Mouse (Mus musculus) liver, embryonic 16.5 days (tissue): ENCODE results near the gene Nxpe3. TPM values are rescaled to one million over a fixed set of nuclear protein-coding genes. Genes with fewer than 3 reads are reported as not detected.

Experiments used
- ATAC-seq: fragments of 200-750 bp; cut with Nextera tagmentation; 2 replicates; pipeline ENCODE4 v1.8.0; 2017; ENCODE audit warnings: low read depth, mild to moderate bottlenecking, moderate number of reproducible peaks, moderate library complexity
- H3K27ac ChIP-seq: fragments of 300-500 bp; sonication (generic); 2 replicates; pipeline ENCODE4 v1.5.1; 2014; ENCODE audit warnings: mild to moderate bottlenecking, low read length
- H3K27me3 ChIP-seq: fragments of 300-500 bp; sonication (generic); 2 replicates; pipeline ENCODE4 v1.6.1; 2014; ENCODE audit warnings: low read depth, low read length, mixed read lengths; ENCODE audit not compliant: control insufficient read depth, insufficient read depth
- H3K36me3 ChIP-seq: fragments of 300-500 bp; sonication (generic); 2 replicates; pipeline ENCODE4 v1.6.1; 2014; ENCODE audit warnings: mild to moderate bottlenecking; ENCODE audit not compliant: control insufficient read depth, insufficient read depth
- H3K4me1 ChIP-seq: fragments of 300-500 bp; sonication (generic); 2 replicates; pipeline ENCODE4 v1.6.1; 2014; ENCODE audit warnings: low read depth, low read length, mixed read lengths; ENCODE audit not compliant: control insufficient read depth
- H3K4me2 ChIP-seq: fragments of 300-500 bp; sonication (generic); 2 replicates; pipeline ENCODE4 v1.6.1; 2014; ENCODE audit warnings: low read depth, low read length, mixed read lengths
- H3K4me3 ChIP-seq: fragments of 300-500 bp; sonication (generic); 2 replicates; pipeline ENCODE4 v1.5.1; 2014; ENCODE audit warnings: low read depth, mild to moderate bottlenecking, low read length
- H3K9ac ChIP-seq: fragments of 300-500 bp; sonication (generic); 2 replicates; pipeline ENCODE4 v1.6.1; 2014; ENCODE audit warnings: low read depth, low read length
- H3K9me3 ChIP-seq: fragments of 300-500 bp; sonication (generic); replicated peaks from 2 replicates; pipeline ENCODE4 v1.6.1; 2016; ENCODE audit warnings: low read length; ENCODE audit not compliant: control insufficient read depth
- WGBS: fragments of 180-500 bp; shearing (Covaris S2); extraction: QIAGEN DNeasy Blood & Tissue Kit; methylation state at CpG from one replicate; pipeline ENCODE4 v1.1.7; 2014; ENCODE audit not compliant: insufficient replicate concordance; 5-methylcytosine and 5-hydroxymethylcytosine counted together
- polyA plus RNA-seq: library from polyadenylated mRNA; unstranded; fragments of >200 nt; fragmentation: Nextera tagmentation; extraction: Ambion mirVana; gene quantifications from 2 replicates; pipeline ENCODE4 v1.2.1, GENCODE M21; 2015

Gene Nxpe3
- 0.60 and 0.64 TPM in 2 replicates for polyA plus RNA-seq

DNA sequence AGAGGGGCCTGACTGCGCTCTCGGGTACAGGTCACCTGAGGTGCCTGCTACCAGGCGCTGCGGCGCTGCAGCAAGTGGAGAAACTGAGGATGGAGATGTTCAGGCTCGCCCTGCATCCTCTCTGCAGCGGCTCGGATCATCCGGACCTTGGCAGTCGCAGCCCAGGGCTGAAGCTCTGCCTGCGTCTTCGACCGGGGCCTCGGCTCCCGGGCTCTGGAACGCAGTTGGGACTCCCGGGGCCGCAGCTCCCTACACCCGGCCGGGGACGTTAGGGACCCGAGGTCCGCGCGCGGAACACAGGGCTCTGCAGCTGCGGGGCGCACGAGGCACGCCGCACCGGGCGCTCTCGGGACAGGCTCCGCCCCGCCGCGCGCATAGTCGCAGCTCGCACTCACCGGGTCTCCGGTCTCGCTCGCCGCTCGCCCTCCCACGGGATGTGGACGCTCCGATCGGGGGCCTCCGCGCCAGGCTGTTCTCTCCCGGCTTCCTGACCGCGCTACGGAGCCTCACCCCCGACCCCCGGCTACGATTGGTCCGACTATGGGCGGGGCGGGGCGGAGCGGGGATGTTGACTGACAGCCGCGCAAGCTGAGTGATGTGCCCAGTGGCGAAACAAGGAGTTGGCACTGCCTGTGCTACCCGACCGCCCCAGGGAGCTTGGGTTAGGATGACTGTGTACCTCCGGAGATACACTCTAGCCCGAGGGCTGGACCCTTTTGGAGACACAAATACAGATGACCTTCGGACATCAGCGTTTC lies at the start of gene Nxpe3:
Gene Nxpe3, minus strand, starts transcription at position 393 of the 758 bp plus-strand sequence.
- peak within 1 kb of the TSS; percentile 81 for H3K27ac ChIP-seq
- H3K4me3 ChIP-seq = peak within 1 kb of the TSS; percentile 86
- H3K27me3 ChIP-seq = no peaks in the 10 kb centered on the region
- H3K4me1 ChIP-seq = peaks cover 31% of the 10 kb centered on the region
- no peaks in the 10 kb centered on the region for H3K36me3 ChIP-seq
- peak within 1 kb of the TSS; percentile 75 for H3K9ac ChIP-seq
- peak within 1 kb of the TSS; percentile 99 for H3K4me2 ChIP-seq
- under 1% methylated on average over 74 of the region's 74 CpGs for WGBS
- peak; percentile 88 for ATAC-seq
- no peaks in the 10 kb centered on the region for H3K9me3 ChIP-seq

DNA sequence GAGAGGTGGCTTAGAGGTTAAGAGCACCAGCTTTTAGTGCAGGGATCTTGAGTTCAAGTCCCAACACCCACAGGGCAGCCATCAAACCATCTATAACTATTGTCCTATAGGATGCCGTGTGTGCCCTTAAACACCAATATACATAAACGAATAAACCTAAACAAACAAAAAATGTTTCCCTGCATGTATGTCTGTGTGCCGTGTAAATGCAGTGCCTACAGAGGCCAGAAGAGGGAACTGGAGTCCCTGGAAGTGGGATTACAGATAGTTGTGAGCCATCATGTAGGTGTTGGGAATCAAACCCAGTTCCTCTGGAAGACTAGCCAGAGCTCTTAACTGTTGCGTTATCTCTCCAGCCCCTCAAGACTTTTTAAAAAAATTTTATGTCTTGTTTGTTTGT lies 45.7 kb upstream of the Nxpe3 start:
- H3K4me1 ChIP-seq = no peaks in the 10 kb centered on the region
- H3K4me2 ChIP-seq = no peak overlapping the region
- H3K9me3 ChIP-seq = no peaks in the 10 kb centered on the region
- H3K4me3 ChIP-seq = no peak overlapping the region
- H3K9ac ChIP-seq = no peak overlapping the region
- no peak for ATAC-seq
- no peaks in the 10 kb centered on the region for H3K27me3 ChIP-seq
- H3K36me3 ChIP-seq = no peaks in the 10 kb centered on the region
- no peak overlapping the region for H3K27ac ChIP-seq
- WGBS = 82% methylated on average over 4 of the region's 4 CpGs

- Histone ChIP-seq H3K4me3 (no peak overlapping the region), H3K36me3 (no peaks in the 10 kb centered on the region), H3K9me3 (no peaks in the 10 kb centered on the region), H3K27ac (no peak overlapping the region), H3K4me1 (no peaks in the 10 kb centered on the region; the same call in 1 of the 2 replicates), H3K27me3 (no peaks in the 10 kb centered on the region), H3K4me2 (no peak overlapping the region), H3K9ac (no peak overlapping the region)
- peak; percentile 43; the same call in 1 of the 2 replicates for ATAC-seq
- WGBS = 62% methylated on average over 6 of the region's 6 CpGs
Measured at GRCm38 (mm10) chr16:55939703-55940102, 44.6 kb upstream of the Nxpe3 start.

- no peaks in the 10 kb centered on the region for H3K9me3 ChIP-seq
- H3K9ac ChIP-seq = no peak overlapping the region
- no peak overlapping the region for H3K4me3 ChIP-seq
- H3K27ac ChIP-seq = no peak overlapping the region
- H3K27me3 ChIP-seq = no peaks in the 10 kb centered on the region
- H3K4me2 ChIP-seq = no peak overlapping the region
- no peaks in the 10 kb centered on the region for H3K36me3 ChIP-seq
- H3K4me1 ChIP-seq = no peaks in the 10 kb centered on the region; the same call in 1 of the 2 replicates
- WGBS = 62% methylated on average over 4 of the region's 4 CpGs
- no peak for ATAC-seq
Measured at GRCm38 (mm10) chr16:55938761-55939160, 43.7 kb upstream of the Nxpe3 start.

- ATAC-seq = peak; percentile 98
Measured at GRCm38 (mm10) chr16:55934453-55935037, 39.5 kb upstream of the Nxpe3 start, which contains the start of gene Cep97. Cep97 (minus strand) TSS chr16:55934855.

GRCm38 (mm10) chr16:55933681-55934343 lies 38.7 kb upstream of the Nxpe3 start:
- WGBS = under 1% methylated on average over 32 of the region's 32 CpGs
- peak; percentile 12; the same call in 1 of the 2 replicates for ATAC-seq
- Histone ChIP-seq H3K4me1 (peaks cover 3% of the 10 kb centered on the region; the same call in 1 of the 2 replicates), H3K4me2 (peak overlapping the region; percentile 70), H3K9ac (peak overlapping the region; percentile 69), H3K9me3 (no peaks in the 10 kb centered on the region), H3K4me3 (peak overlapping the region; percentile 75), H3K27me3 (no peaks in the 10 kb centered on the region), H3K27ac (peak overlapping the region; percentile 32), H3K36me3 (no peaks in the 10 kb centered on the region)

More at GRCm38 (mm10) chr16:55934453-55935037, 39.5 kb upstream of the Nxpe3 start, which contains the start of gene Cep97:
- Histone ChIP-seq H3K9me3 (no peaks in the 10 kb centered on the region), H3K36me3 (no peaks in the 10 kb centered on the region), H3K9ac (peak within 1 kb of the TSS; percentile 69), H3K4me2 (peak within 1 kb of the TSS; percentile 70), H3K4me1 (peaks cover 3% of the 10 kb centered on the region; the same call in 1 of the 2 replicates), H3K4me3 (peak within 1 kb of the TSS; percentile 75), H3K27ac (peak within 1 kb of the TSS; percentile 32), H3K27me3 (no peaks in the 10 kb centered on the region)
- under 1% methylated on average over 24 of the region's 24 CpGs for WGBS

GRCm38 (mm10) chr16:55924010-55924409 lies 28.9 kb upstream of the Nxpe3 start:
- 35% methylated on average over 4 of the region's 4 CpGs for WGBS
- Histone ChIP-seq H3K4me1 (peaks cover 6% of the 10 kb centered on the region), H3K9me3 (no peaks in the 10 kb centered on the region), H3K4me2 (no peak overlapping the region), H3K36me3 (no peaks in the 10 kb centered on the region), H3K27ac (no peak overlapping the region), H3K4me3 (no peak overlapping the region), H3K9ac (no peak overlapping the region), H3K27me3 (no peaks in the 10 kb centered on the region)
- peak; percentile 76 for ATAC-seq

GRCm38 (mm10) chr16:55922079-55922478 lies 27.0 kb upstream of the Nxpe3 start:
- Histone ChIP-seq H3K4me2 (no peak overlapping the region), H3K4me1 (peaks cover 6% of the 10 kb centered on the region), H3K36me3 (no peaks in the 10 kb centered on the region), H3K27me3 (no peaks in the 10 kb centered on the region), H3K9ac (no peak overlapping the region), H3K27ac (no peak overlapping the region), H3K4me3 (no peak overlapping the region), H3K9me3 (no peaks in the 10 kb centered on the region)
- no peak for ATAC-seq
- WGBS = 82% methylated on average over 10 of the region's 10 CpGs
